Mouse (Mus musculus): ENCODE measurements around the gene Usp48. TPM values are rescaled to one million over a fixed set of nuclear protein-coding genes. Genes with fewer than 3 reads are reported as not detected.

Gene Usp48
- 45.9 and 95.8 TPM in 2 replicates for polyA plus RNA-seq (2012; ENCODE audit: low replicate concordance)

DNA sequence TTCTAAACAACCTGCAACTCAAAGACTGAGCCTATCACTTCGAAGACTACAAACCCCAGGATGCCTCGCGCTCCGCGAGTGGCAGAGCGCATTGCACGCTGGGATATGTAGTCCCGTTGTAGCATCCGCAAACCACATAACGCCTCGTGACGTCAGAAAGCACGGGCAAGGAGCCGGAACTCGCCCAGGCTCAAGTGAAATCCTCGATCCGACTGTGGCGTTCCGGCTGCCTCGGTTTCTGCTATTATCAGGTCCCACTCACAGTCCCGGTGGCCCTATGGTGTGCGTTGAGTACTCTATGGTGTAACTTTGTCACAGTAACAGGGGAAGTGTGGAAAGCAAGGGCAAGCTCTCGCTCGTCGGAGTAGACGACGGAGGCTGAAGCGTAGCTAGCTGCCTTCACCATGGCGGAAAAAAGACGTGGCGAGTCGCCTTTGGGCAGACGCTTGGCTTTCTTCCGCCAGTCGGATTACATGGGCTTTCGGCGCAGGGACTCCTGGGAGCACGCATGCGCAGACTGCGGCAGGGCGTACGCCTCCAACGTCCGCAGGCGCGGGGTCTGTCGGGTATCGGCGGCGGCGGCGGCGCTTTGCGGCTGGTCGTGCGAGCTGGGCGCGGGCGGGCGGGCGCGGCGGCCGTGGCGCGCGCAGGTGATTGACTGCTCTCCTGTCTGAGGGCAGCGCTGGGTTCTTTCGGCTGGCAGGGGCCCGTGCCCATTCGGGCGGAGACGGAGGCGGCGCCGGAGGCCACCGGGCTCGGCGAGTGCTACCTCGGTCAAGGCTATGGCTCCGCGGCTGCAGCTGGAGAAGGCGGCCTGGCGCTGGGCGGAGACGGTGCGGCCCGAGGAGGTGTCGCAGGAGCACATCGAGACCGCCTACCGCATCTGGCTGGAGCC is at the start of gene Usp48:
Gene Usp48, plus strand, starts transcription at position 155 of the 895 bp plus-strand sequence.

DNA sequence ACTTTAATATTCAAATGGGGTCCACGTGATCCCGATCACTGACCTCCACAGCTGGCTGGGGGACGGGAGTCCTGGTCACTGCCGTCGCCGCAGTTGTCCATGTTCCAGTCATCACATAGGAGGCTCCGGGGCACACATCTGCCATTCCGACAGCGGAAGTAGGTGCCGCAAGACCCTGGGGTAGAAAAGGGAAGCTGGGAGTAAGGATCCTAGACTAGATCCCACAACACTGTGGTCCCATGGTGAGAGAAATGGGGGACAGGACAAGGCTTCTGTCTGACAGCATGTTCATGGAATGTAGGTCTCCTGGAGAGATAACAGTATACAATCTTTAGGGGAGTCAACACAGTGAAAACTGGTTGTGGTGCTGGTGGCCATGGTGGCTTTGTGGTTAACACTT is 19.1 kb upstream of the Usp48 start, which contains the start of gene Ldlrad2:
Gene Ldlrad2, minus strand, starts transcription at position 101 of the 400 bp plus-strand sequence.

DNA sequence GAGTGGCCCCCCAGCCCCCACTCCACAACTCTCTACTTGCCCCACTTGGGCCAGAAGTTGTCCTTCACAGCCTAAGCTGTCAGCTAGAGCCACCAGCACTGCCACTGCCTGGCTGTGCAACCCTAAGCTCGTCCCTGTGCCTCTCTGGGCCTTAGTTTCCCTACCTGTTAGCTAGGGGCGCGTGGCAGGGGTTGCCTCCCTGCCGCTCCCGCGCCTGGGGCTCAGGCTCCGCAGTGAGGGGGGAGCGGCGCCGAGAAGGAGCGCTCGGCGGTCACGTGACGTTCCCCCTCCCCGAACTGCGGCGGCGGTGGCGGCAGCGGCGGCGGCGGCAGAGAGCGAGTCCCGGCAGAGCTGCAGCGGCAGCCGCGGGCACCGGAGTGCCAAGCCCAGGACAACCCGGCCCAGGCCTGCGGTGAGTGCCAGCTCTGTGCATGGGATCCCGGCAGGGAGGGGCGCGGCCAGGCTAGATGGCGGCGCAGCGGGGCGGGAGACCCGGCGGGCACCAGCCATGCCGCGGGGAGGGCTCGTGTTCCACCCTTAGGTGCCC is 71.0 kb downstream of the Usp48 start, which contains the start of gene Rap1gap:
Gene Rap1gap, plus strand, starts transcription at position 294 of the 547 bp plus-strand sequence.

Other genes with a start within 250 kb of the Usp48 start
- gene Cdc42, start 236.0 kb upstream of the Usp48 start, polyA plus RNA-seq (2012; ENCODE audit: low replicate concordance) = 16.9 and 39.8 TPM in 2 replicates
- not detected in 2 replicates for gene Cela3a, start 184.0 kb upstream of the Usp48 start, polyA plus RNA-seq (2012; ENCODE audit: low replicate concordance)
- 1.5 TPM in 1 of 2 replicates, not detected in the other for gene Cela3b, start 163.2 kb upstream of the Usp48 start, polyA plus RNA-seq (2012; ENCODE audit: low replicate concordance)
- gene 1700013G24Rik, start 140.5 kb upstream of the Usp48 start, polyA plus RNA-seq (2012; ENCODE audit: low replicate concordance) = not detected in 2 replicates
- 0.90 and 2.9 TPM in 2 replicates for gene Hspg2, start 125.0 kb upstream of the Usp48 start, polyA plus RNA-seq (2012; ENCODE audit: low replicate concordance)
- gene Ldlrad2, start 19.2 kb upstream of the Usp48 start, polyA plus RNA-seq (2012; ENCODE audit: low replicate concordance) = not detected in 2 replicates
- gene Rap1gap, start 71.0 kb downstream of the Usp48 start, polyA plus RNA-seq (2012; ENCODE audit: low replicate concordance) = 44.5 and 125 TPM in 2 replicates
- 11.0 and 21.4 TPM in 2 replicates for gene Alpl, start 202.6 kb downstream of the Usp48 start, polyA plus RNA-seq (2012; ENCODE audit: low replicate concordance)

All from hematopoietic multipotent progenitor cell, adult 10-12 weeks (in vitro differentiated cells).